Mouse (Mus musculus) liver, embryonic 16.5 days (tissue): ENCODE measurements around the gene Sigmar1. TPM values are rescaled to one million over a fixed set of nuclear protein-coding genes. Genes with fewer than 3 reads are reported as not detected.
"Not testable (repeated sequence)": the region's sequence is repeated elsewhere in the genome, so short reads cannot be mapped to it uniquely, and the experiment has no call there.

Experiments used
- ATAC-seq: fragments of 200-750 bp; cut with Nextera tagmentation; 2 replicates; pipeline ENCODE4 v1.8.0; 2017; ENCODE audit warnings: low read depth, mild to moderate bottlenecking, moderate number of reproducible peaks, moderate library complexity
- H3K27ac ChIP-seq: fragments of 300-500 bp; sonication (generic); 2 replicates; pipeline ENCODE4 v1.5.1; 2014; ENCODE audit warnings: mild to moderate bottlenecking, low read length
- H3K27me3 ChIP-seq: fragments of 300-500 bp; sonication (generic); 2 replicates; pipeline ENCODE4 v1.6.1; 2014; ENCODE audit warnings: low read depth, low read length, mixed read lengths; ENCODE audit not compliant: control insufficient read depth, insufficient read depth
- H3K36me3 ChIP-seq: fragments of 300-500 bp; sonication (generic); 2 replicates; pipeline ENCODE4 v1.6.1; 2014; ENCODE audit warnings: mild to moderate bottlenecking; ENCODE audit not compliant: control insufficient read depth, insufficient read depth
- H3K4me1 ChIP-seq: fragments of 300-500 bp; sonication (generic); 2 replicates; pipeline ENCODE4 v1.6.1; 2014; ENCODE audit warnings: low read depth, low read length, mixed read lengths; ENCODE audit not compliant: control insufficient read depth
- H3K4me2 ChIP-seq: fragments of 300-500 bp; sonication (generic); 2 replicates; pipeline ENCODE4 v1.6.1; 2014; ENCODE audit warnings: low read depth, low read length, mixed read lengths
- H3K4me3 ChIP-seq: fragments of 300-500 bp; sonication (generic); 2 replicates; pipeline ENCODE4 v1.5.1; 2014; ENCODE audit warnings: low read depth, mild to moderate bottlenecking, low read length
- H3K9ac ChIP-seq: fragments of 300-500 bp; sonication (generic); 2 replicates; pipeline ENCODE4 v1.6.1; 2014; ENCODE audit warnings: low read depth, low read length
- H3K9me3 ChIP-seq: fragments of 300-500 bp; sonication (generic); replicated peaks from 2 replicates; pipeline ENCODE4 v1.6.1; 2016; ENCODE audit warnings: low read length; ENCODE audit not compliant: control insufficient read depth
- WGBS: fragments of 180-500 bp; shearing (Covaris S2); extraction: QIAGEN DNeasy Blood & Tissue Kit; methylation state at CpG from one replicate; pipeline ENCODE4 v1.1.7; 2014; ENCODE audit not compliant: insufficient replicate concordance; 5-methylcytosine and 5-hydroxymethylcytosine counted together
- polyA plus RNA-seq: library from polyadenylated mRNA; unstranded; fragments of >200 nt; fragmentation: Nextera tagmentation; extraction: Ambion mirVana; gene quantifications from 2 replicates; pipeline ENCODE4 v1.2.1, GENCODE M21; 2015

Sigmar1 gene
- polyA plus RNA-seq, result 50.6 and 57.0 TPM in 2 replicates

GRCm38 (mm10) chr4:41755338-41756305 lies at the start of gene Sigmar1:
Gene Sigmar1, minus strand, starts transcription at chr4:41756157.
- Histone ChIP-seq H3K27ac (peak within 1 kb of the TSS; percentile 89), H3K9ac (peak within 1 kb of the TSS; percentile 80), H3K4me3 (peak within 1 kb of the TSS; percentile 76), H3K4me2 (peak within 1 kb of the TSS; percentile 90), H3K27me3 (no peaks in the 10 kb centered on the region), H3K4me1 (peaks cover 25% of the 10 kb centered on the region), H3K9me3 (no peaks in the 10 kb centered on the region), H3K36me3 (peaks cover 4% of the 10 kb centered on the region; the same call in 1 of the 2 replicates)
- WGBS, result under 1% methylated on average over 57 of the region's 57 CpGs
- ATAC-seq, result peak; percentile 78

GRCm38 (mm10) chr4:41783197-41783596 lies 27.2 kb upstream of the Sigmar1 start:
- H3K4me1 ChIP-seq, H3K9me3 ChIP-seq, H3K9ac ChIP-seq, H3K4me2 ChIP-seq, H3K27me3 ChIP-seq, H3K36me3 ChIP-seq, H3K27ac ChIP-seq, ATAC-seq, H3K4me3 ChIP-seq: not testable (repeated sequence)
- 65% methylated on average over 3 of the region's 3 CpGs for WGBS

- 39% methylated on average over 4 of the region's 4 CpGs for WGBS
- ATAC-seq, result not testable (repeated sequence)
Measured at GRCm38 (mm10) chr4:41782711-41783110, 26.8 kb upstream of the Sigmar1 start.

GRCm38 (mm10) chr4:41781748-41782485 lies 26.0 kb upstream of the Sigmar1 start:
- not testable (repeated sequence) for ATAC-seq, H3K27ac ChIP-seq, H3K9me3 ChIP-seq, H3K4me1 ChIP-seq, H3K27me3 ChIP-seq, H3K4me2 ChIP-seq, H3K36me3 ChIP-seq, H3K9ac ChIP-seq, H3K4me3 ChIP-seq
- WGBS, result 24% methylated on average over 18 of the region's 21 CpGs

More at GRCm38 (mm10) chr4:41782711-41783110, 26.8 kb upstream of the Sigmar1 start:
- not testable (repeated sequence) for H3K27me3 ChIP-seq, H3K4me1 ChIP-seq, H3K27ac ChIP-seq, H3K36me3 ChIP-seq, H3K9ac ChIP-seq, H3K9me3 ChIP-seq, H3K4me2 ChIP-seq, H3K4me3 ChIP-seq

- H3K36me3 ChIP-seq, H3K4me3 ChIP-seq, H3K9ac ChIP-seq, ATAC-seq, H3K9me3 ChIP-seq, H3K27me3 ChIP-seq, H3K4me1 ChIP-seq, H3K4me2 ChIP-seq, H3K27ac ChIP-seq: not testable (repeated sequence)
- 8% methylated on average over 5 of the region's 9 CpGs for WGBS
Measured at GRCm38 (mm10) chr4:41781271-41781670, 25.3 kb upstream of the Sigmar1 start.

GRCm38 (mm10) chr4:41775840-41776239 lies 19.9 kb upstream of the Sigmar1 start:
- WGBS, result 67% methylated on average over 1 of the region's 1 CpGs
- not testable (repeated sequence) for ATAC-seq

GRCm38 (mm10) chr4:41774506-41774905 lies 18.5 kb upstream of the Sigmar1 start:
- not testable (repeated sequence) for H3K27ac ChIP-seq

More at GRCm38 (mm10) chr4:41775840-41776239, 19.9 kb upstream of the Sigmar1 start:
- H3K9ac ChIP-seq, H3K27ac ChIP-seq, H3K27me3 ChIP-seq, H3K4me3 ChIP-seq, H3K36me3 ChIP-seq, H3K4me2 ChIP-seq, H3K9me3 ChIP-seq, H3K4me1 ChIP-seq: not testable (repeated sequence)

GRCm38 (mm10) chr4:41774002-41774401 lies 18.0 kb upstream of the Sigmar1 start, which contains the start of gene Ccl27a:
Gene Ccl27a, minus strand, starts transcription at chr4:41774247.
- not testable (repeated sequence) for H3K27ac ChIP-seq, H3K9me3 ChIP-seq, H3K27me3 ChIP-seq, H3K9ac ChIP-seq, ATAC-seq, H3K4me1 ChIP-seq, H3K36me3 ChIP-seq
- 4% methylated on average over 12 of the region's 14 CpGs for WGBS
- H3K4me3 ChIP-seq, result peak within 1 kb of the TSS; percentile 51
- peak within 1 kb of the TSS; percentile 53 for H3K4me2 ChIP-seq

More at GRCm38 (mm10) chr4:41774506-41774905, 18.5 kb upstream of the Sigmar1 start:
- H3K4me1 ChIP-seq, H3K9ac ChIP-seq, H3K36me3 ChIP-seq, H3K9me3 ChIP-seq, ATAC-seq, H3K27me3 ChIP-seq: not testable (repeated sequence)
- Histone ChIP-seq H3K4me3 (peak overlapping the region; percentile 51), H3K4me2 (0 out of 2 replicates have a peak overlapping the region, but pooled peaks have one; percentile 43)
- 74% methylated on average over 3 of the region's 3 CpGs for WGBS
